Mouse (Mus musculus) limb, embryonic 12.5 days (tissue): ENCODE results near the gene Zbtb16. TPM values are rescaled to one million over a fixed set of nuclear protein-coding genes. Genes with fewer than 3 reads are reported as not detected.
A peak's percentile ranks its signal among the peaks of the same experiment; 100 is the strongest.

Experiments
- ATAC-seq: fragments of 200-750 bp; cut with Nextera tagmentation; 2 replicates; pipeline ENCODE4 v1.8.0; 2017; ENCODE audit warnings: low read depth, moderate TSS enrichment; ENCODE audit not compliant: insufficient number of reproducible peaks, insufficient read depth, low FRiP score, low TSS enrichment
- H3K27ac ChIP-seq: fragments of 300-500 bp; sonication (generic); 2 replicates; pipeline ENCODE4 v1.5.1; 2016; ENCODE audit warnings: mild to moderate bottlenecking, moderate library complexity
- H3K27me3 ChIP-seq: fragments of 300-500 bp; sonication (generic); 2 replicates; pipeline ENCODE4 v1.6.1; 2016; ENCODE audit warnings: mild to moderate bottlenecking, moderate library complexity
- H3K36me3 ChIP-seq: fragments of 300-500 bp; sonication (generic); 2 replicates; pipeline ENCODE4 v1.6.1; 2016; ENCODE audit warnings: mild to moderate bottlenecking, moderate library complexity
- H3K4me1 ChIP-seq: fragments of 300-500 bp; sonication (generic); replicated peaks from 2 replicates; pipeline ENCODE4 v1.6.1; 2016
- H3K4me2 ChIP-seq: fragments of 300-500 bp; sonication (generic); 2 replicates; pipeline ENCODE4 v1.6.1; 2016; ENCODE audit warnings: mild to moderate bottlenecking, moderate library complexity
- H3K4me3 ChIP-seq: fragments of 300-500 bp; sonication (generic); replicated peaks from 2 replicates; pipeline ENCODE4 v1.5.1; 2016; ENCODE audit warnings: mild to moderate bottlenecking
- H3K9ac ChIP-seq: fragments of 300-500 bp; sonication (generic); replicated peaks from 2 replicates; pipeline ENCODE4 v1.6.1; 2016; ENCODE audit warnings: mild to moderate bottlenecking, moderate library complexity
- H3K9me3 ChIP-seq: fragments of 300-500 bp; sonication (generic); 2 replicates; pipeline ENCODE4 v1.6.1; 2016; ENCODE audit warnings: mild to moderate bottlenecking, moderate library complexity
- WGBS: fragments of 180-500 bp; shearing (Covaris S2); methylation state at CpG from one replicate; pipeline ENCODE4 v1.1.7; 2016; 5-methylcytosine and 5-hydroxymethylcytosine counted together
- polyA plus RNA-seq: library from polyadenylated mRNA; unstranded; fragments of >200 nt; fragmentation: Nextera tagmentation; extraction: Ambion mirVana; gene quantifications from 2 replicates; pipeline ENCODE4 v1.2.1, GENCODE M21; 2016

Gene Zbtb16
- polyA plus RNA-seq, 1 experiment from 2014 or later = 2.5 TPM

DNA sequence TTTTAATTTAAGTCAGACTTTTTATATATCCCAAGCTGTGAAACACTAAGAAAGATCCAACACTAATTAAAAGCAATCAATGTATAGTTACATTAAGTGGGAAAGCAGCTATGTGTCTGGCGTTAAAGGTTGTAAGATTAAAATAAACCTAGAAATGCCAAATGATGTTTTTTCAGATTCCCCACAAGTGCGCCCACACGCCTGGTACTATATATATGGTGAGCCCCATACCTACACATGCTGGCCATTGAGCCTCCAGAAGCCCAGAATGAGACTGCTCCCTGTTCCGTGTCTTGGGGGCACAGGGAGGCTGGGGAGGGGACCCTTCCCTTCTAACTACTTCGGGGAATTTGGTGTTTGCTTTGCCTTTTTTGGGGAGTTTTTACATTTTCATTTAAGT is 34.7 kb downstream of the Zbtb16 start:
- H3K9ac ChIP-seq = no peak overlapping the region
- no peak for ATAC-seq
- H3K4me1 ChIP-seq = peaks cover 26% of the 10 kb centered on the region
- no peaks in the 10 kb centered on the region for H3K36me3 ChIP-seq
- WGBS = 71% methylated on average over 5 of the region's 5 CpGs
- H3K27ac ChIP-seq = no peak overlapping the region
- H3K4me3 ChIP-seq = no peak overlapping the region
- no peak overlapping the region for H3K4me2 ChIP-seq
- no peaks in the 10 kb centered on the region for H3K9me3 ChIP-seq
- peaks cover 35% of the 10 kb centered on the region for H3K27me3 ChIP-seq

DNA sequence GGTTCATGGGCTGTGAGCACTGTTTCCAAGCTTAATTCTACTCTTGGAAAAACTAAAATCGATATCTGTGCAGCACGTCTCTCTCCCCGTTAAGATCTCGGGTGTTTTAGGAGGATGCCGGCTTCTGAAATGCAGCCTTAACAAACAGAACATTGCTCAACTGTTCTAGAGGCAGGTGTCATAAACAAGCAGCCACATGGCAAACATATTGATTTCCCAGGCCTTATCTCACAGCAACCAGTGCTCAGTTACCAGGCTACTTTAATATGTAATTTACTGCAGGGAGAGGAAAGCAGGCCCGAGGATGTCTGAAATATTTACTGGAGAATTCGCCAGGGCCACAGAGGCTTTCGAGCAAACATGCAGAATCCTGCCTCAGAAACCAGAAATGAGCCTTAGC is 35.4 kb downstream of the Zbtb16 start:
- Histone ChIP-seq H3K4me1 (peaks cover 32% of the 10 kb centered on the region), H3K27me3 (peaks cover 35% of the 10 kb centered on the region), H3K36me3 (no peaks in the 10 kb centered on the region), H3K9ac (no peak overlapping the region), H3K27ac (no peak overlapping the region), H3K4me2 (no peak overlapping the region), H3K9me3 (no peaks in the 10 kb centered on the region), H3K4me3 (no peak overlapping the region)
- no peak for ATAC-seq
- 44% methylated on average over 8 of the region's 8 CpGs for WGBS

DNA sequence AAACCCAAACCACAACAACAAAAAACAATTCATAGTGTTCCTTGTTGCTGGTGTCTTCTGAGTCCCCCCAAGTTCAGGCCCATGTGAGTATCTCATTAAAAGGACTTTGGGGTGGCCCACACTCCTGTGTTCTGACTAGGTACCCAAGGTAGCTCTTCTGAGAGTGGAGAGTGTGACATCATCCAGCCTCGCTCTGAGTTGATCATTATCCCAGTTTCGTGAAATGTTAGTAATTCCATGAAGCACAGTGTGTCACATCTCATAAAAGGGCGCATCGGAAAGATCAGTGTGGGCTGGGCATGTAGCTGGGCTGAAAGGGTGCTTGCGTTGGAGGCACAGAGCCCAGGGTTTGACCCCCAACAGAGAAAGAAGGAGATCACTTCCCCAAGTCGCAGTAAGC is 38.0 kb downstream of the Zbtb16 start:
- H3K9ac ChIP-seq = no peak overlapping the region
- no peak overlapping the region for H3K4me2 ChIP-seq
- H3K27ac ChIP-seq = no peak overlapping the region
- H3K9me3 ChIP-seq = no peaks in the 10 kb centered on the region
- WGBS = 83% methylated on average over 6 of the region's 6 CpGs
- no peaks in the 10 kb centered on the region for H3K36me3 ChIP-seq
- ATAC-seq = no peak
- H3K4me1 ChIP-seq = peaks cover 48% of the 10 kb centered on the region
- peaks cover 54% of the 10 kb centered on the region for H3K27me3 ChIP-seq
- H3K4me3 ChIP-seq = no peak overlapping the region

DNA sequence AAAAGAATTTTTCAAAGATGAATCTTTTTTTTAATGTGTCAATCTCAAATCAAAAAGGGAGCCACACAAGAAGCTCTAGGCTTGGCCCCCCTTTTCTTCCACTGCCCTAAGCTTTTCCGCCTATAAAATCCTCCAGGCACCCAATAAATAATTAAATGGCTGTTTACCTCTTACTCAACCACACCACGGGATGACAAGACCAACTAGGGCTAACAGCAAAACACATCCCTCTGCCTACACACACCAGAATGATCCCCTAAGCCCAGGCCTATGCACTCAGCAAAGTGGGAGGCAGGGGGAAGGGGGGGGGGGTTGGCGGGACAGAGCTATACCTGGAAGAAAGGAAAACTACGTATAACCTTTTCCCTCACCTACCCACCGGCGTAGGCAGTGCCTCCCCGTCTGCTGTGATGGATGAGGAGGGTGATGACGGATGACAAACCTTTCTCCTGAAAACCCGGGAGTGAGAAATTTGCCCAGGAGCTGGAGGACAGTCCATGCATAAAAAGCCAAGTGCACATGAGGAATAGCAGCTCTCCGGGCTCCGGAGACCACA is 39.7 kb downstream of the Zbtb16 start:
- Histone ChIP-seq H3K27me3 (peaks cover 71% of the 10 kb centered on the region), H3K27ac (no peak overlapping the region)
- ATAC-seq = no peak

DNA sequence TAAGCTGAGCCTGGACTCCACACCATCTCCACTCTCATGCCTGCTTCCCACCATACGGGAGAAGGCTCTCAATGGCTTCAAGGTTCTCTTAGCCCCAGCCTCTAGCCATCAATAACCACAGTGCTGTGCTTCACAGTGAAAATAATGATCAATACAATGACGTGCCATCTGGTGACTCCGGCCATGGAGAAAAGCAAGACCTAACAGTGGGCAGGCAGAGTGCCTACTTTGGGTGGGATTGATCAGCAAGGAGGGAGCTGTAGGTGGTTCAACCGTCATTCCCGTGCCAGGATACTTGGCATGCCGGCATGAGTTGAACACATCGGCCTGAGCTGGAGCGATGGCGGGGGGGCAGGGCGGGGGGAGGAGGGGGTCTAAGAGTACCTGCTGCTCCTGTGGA is 40.3 kb downstream of the Zbtb16 start:
- WGBS = 25% methylated on average over 10 of the region's 10 CpGs
- peaks cover 77% of the 10 kb centered on the region for H3K27me3 ChIP-seq
- ATAC-seq = no peak
- no peak overlapping the region for H3K9ac ChIP-seq
- H3K36me3 ChIP-seq = no peaks in the 10 kb centered on the region
- no peaks in the 10 kb centered on the region for H3K9me3 ChIP-seq
- no peak overlapping the region for H3K4me3 ChIP-seq
- H3K4me1 ChIP-seq = peaks cover 33% of the 10 kb centered on the region
- H3K27ac ChIP-seq = no peak overlapping the region
- peak overlapping the region; percentile 47 for H3K4me2 ChIP-seq

More for the DNA sequence above, 39.7 kb downstream of the Zbtb16 start:
- H3K4me3 ChIP-seq = no peak overlapping the region
- H3K9ac ChIP-seq = no peak overlapping the region
- H3K36me3 ChIP-seq = no peaks in the 10 kb centered on the region
- H3K4me1 ChIP-seq = peaks cover 38% of the 10 kb centered on the region
- H3K9me3 ChIP-seq = no peaks in the 10 kb centered on the region
- H3K4me2 ChIP-seq = peak overlapping the region; percentile 47
- 9% methylated on average over 11 of the region's 11 CpGs for WGBS

DNA sequence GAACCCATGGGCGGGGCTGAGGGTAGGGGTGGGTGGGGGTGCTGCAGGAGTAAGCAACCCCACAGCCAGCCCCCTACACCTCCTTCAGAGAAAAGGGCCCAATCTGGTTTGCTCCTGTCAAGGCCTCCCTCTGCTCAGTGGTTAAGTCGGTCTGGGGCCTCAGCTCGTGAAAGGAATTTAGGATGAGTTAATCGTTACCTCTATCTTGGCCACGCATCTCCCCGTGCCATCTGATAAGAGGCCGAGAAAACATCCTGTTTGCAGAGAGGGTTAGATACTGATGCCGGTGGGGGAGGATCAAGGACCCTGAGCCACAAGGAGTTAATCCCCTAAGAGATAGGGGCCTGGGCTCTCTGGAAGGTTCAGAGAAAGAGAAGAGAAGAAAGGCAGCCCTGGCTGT is 40.9 kb downstream of the Zbtb16 start:
- no peak overlapping the region for H3K4me2 ChIP-seq
- H3K4me3 ChIP-seq = no peak overlapping the region
- no peak overlapping the region for H3K9ac ChIP-seq
- H3K27me3 ChIP-seq = peaks cover 82% of the 10 kb centered on the region
- H3K36me3 ChIP-seq = no peaks in the 10 kb centered on the region
- H3K4me1 ChIP-seq = peaks cover 27% of the 10 kb centered on the region
- H3K9me3 ChIP-seq = no peaks in the 10 kb centered on the region
- 12% methylated on average over 8 of the region's 8 CpGs for WGBS
- no peak overlapping the region for H3K27ac ChIP-seq
- ATAC-seq = no peak

DNA sequence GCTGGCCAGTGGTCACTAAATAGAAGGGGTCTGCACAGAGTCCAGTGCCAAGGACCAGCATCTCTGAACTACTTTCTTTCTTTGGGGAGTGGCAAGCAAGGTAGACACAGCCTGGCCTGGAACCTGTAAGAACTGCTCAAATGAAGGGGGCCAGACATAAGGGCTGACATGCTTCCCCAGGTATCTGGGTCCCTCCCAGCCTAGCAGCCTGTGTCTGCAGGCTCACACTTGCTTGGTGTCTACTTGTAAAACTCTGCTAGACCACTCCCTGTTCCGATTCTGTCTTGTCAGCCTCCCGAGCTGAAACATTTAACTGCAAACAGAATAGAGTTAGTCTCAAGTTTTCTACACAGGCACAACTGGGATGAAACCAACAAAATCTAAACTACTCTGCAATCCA is 41.6 kb downstream of the Zbtb16 start:
- Histone ChIP-seq H3K27me3 (peaks cover 87% of the 10 kb centered on the region), H3K4me3 (no peak overlapping the region), H3K4me1 (peaks cover 27% of the 10 kb centered on the region), H3K27ac (no peak overlapping the region), H3K9me3 (no peaks in the 10 kb centered on the region), H3K36me3 (no peaks in the 10 kb centered on the region), H3K4me2 (no peak overlapping the region), H3K9ac (no peak overlapping the region)
- 52% methylated on average over 2 of the region's 2 CpGs for WGBS
- no peak for ATAC-seq

DNA sequence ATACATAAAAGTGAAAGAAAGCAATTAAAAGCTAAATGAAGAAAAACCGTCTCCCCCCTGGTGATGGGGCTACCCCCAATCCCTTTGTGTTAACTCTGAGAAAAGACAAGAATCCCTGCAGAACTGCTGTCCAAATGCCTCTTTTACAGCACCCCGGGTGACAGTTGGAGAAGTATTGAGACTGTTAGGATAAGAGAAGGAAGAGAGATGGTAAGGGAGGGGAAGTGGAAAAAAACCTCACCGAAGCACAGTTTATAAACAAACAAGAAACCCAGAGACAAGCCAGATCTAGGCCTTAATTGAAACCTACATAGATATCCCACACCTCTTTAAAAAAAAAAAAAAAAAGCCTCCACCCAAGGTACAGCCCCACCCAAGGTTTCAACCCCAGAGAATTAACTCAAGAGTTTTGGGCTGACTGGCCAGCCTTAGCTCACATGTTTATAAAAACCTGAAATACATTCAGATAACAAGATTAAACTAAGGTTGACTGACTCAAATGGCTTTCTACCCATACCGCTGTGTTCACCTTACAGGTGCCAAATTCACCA is 42.3 kb downstream of the Zbtb16 start:
- Histone ChIP-seq H3K9ac (no peak overlapping the region), H3K9me3 (no peaks in the 10 kb centered on the region), H3K4me2 (no peak overlapping the region), H3K27ac (no peak overlapping the region), H3K36me3 (no peaks in the 10 kb centered on the region), H3K27me3 (peaks cover 88% of the 10 kb centered on the region), H3K4me1 (peaks cover 27% of the 10 kb centered on the region), H3K4me3 (no peak overlapping the region)
- 49% methylated on average over 4 of the region's 4 CpGs for WGBS
- no peak for ATAC-seq

DNA sequence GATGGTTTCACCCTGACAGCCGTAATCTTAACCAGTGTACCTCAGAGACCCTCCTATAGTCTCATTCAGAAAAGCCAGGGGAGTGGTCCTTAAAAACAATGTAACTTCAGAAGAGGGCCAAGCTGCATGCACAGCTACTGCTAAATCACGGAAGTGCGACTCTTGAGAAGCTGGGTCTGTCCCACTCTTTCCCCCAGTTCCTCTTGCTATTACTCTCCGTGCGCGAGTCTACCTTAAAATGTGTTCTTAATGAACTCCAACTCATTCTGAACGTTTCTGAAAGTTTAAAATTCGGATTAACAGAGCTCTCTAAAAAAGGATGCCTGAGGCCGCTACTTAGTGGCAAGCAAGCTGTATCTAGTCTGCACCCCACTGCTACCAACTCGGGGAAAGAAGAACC is 45.4 kb downstream of the Zbtb16 start:
- WGBS = 60% methylated on average over 10 of the region's 10 CpGs
- Histone ChIP-seq H3K9me3 (no peaks in the 10 kb centered on the region), H3K9ac (no peak overlapping the region), H3K36me3 (no peaks in the 10 kb centered on the region), H3K27ac (no peak overlapping the region), H3K4me2 (no peak overlapping the region), H3K4me3 (no peak overlapping the region), H3K4me1 (peaks cover 23% of the 10 kb centered on the region), H3K27me3 (peaks cover 74% of the 10 kb centered on the region)
- ATAC-seq = no peak

DNA sequence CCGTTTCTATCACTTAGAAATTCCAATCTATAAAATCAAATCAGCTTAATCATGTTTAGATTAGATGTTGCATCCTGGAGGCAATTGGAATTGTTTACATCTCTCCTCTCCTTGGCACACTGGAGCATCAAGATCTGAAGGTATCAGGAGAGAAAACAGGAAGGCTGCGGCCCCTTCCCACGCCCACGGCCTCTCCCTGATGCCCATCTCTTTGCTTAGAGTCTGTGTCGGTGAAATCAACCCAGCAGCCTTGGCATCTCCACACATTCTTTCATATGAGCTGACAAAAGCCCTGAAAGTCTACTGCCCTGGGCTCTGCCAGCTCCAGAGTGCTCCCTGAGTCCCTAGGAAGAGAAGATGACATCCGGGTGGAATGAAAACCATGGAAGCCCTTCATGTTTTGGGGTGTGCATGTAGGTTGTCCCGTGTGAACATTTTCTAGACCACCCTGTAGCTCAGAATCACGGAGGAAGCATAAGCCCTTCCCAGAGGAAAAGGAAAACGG is 48.1 kb downstream of the Zbtb16 start:
- 73% methylated on average over 9 of the region's 9 CpGs for WGBS
- H3K4me3 ChIP-seq = no peak overlapping the region
- no peak for ATAC-seq
- no peak overlapping the region for H3K27ac ChIP-seq
- no peaks in the 10 kb centered on the region for H3K36me3 ChIP-seq
- no peaks in the 10 kb centered on the region for H3K9me3 ChIP-seq
- peaks cover 67% of the 10 kb centered on the region for H3K27me3 ChIP-seq
- no peak overlapping the region for H3K4me2 ChIP-seq
- H3K4me1 ChIP-seq = peaks cover 8% of the 10 kb centered on the region; the same call in 1 of the 2 replicates
- no peak overlapping the region for H3K9ac ChIP-seq

DNA sequence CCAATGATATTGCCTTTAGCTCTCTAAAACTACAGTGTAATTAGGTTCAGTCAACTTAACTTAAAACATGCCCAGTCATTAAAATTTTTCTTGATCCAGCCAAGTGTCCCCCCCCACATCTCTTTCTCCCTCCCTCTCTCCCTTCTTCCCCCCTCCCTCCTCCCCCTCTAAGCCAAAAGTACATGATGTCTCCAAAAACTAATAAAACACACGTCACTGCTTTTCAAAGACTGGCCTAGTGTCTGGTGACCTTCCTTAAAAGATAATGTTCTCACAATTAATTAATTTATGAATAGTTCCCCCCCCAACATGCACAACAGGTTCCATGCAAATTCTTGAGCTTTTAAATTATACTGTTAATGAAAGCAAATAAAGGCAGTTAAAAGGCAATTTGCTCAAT is 48.7 kb downstream of the Zbtb16 start:
- no peak for ATAC-seq
- 13% methylated on average over 1 of the region's 1 CpGs for WGBS

DNA sequence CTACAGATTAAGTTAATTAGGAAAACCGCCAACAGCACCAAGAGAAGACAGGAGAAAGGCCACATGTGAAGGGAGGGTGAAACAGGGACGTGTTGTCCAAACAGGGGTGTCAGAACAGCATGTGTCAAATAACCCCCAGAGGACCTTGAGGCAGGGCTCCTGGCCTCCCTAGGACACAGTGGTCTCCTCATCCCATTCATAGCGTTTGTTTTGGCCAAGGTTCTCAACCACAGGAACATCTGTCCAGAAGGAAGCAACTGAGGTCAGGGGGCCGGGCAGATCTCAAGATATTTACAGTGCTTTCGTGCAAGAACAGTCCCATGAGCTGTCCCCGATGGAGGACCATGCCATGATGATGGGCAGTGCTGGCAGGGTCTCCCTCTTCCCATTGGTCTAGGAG is 49.2 kb downstream of the Zbtb16 start:
- no peaks in the 10 kb centered on the region for H3K36me3 ChIP-seq
- H3K4me1 ChIP-seq = peaks cover 8% of the 10 kb centered on the region; the same call in 1 of the 2 replicates
- H3K27ac ChIP-seq = no peak overlapping the region
- H3K9me3 ChIP-seq = no peaks in the 10 kb centered on the region
- H3K4me3 ChIP-seq = no peak overlapping the region
- no peak overlapping the region for H3K4me2 ChIP-seq
- H3K9ac ChIP-seq = no peak overlapping the region
- ATAC-seq = no peak
- peaks cover 66% of the 10 kb centered on the region for H3K27me3 ChIP-seq
- 32% methylated on average over 6 of the region's 6 CpGs for WGBS

More for the DNA sequence above, 48.7 kb downstream of the Zbtb16 start:
- H3K4me2 ChIP-seq = no peak overlapping the region
- H3K9me3 ChIP-seq = no peaks in the 10 kb centered on the region
- no peaks in the 10 kb centered on the region for H3K36me3 ChIP-seq
- H3K4me1 ChIP-seq = peaks cover 8% of the 10 kb centered on the region; the same call in 1 of the 2 replicates
- no peak overlapping the region for H3K9ac ChIP-seq
- no peak overlapping the region for H3K27ac ChIP-seq
- no peak overlapping the region for H3K4me3 ChIP-seq
- H3K27me3 ChIP-seq = peaks cover 67% of the 10 kb centered on the region
